Mouse (Mus musculus) heart, adult 2 months (tissue): ENCODE data around the gene Abtb1. TPM values are rescaled to one million over a fixed set of nuclear protein-coding genes. Genes with fewer than 3 reads are reported as not detected.

Experiments used
- DNase-seq, 2 experiments: peaks; one replicate each; pipeline ENCODE4 v3.0.0; 2021
- H3K27ac ChIP-seq: fragments of 200-600 bp; 2 replicates; pipeline ENCODE4 v1.8.1; 2022
- H3K27me3 ChIP-seq: fragments of 200-500 bp; 2 replicates; pipeline ENCODE4 v1.6.1; 2012; ENCODE audit warnings: mild to moderate bottlenecking, low read length, inconsistent platforms, mixed read lengths; ENCODE audit not compliant: control insufficient read depth, insufficient read depth
- H3K36me3 ChIP-seq: fragments of 200-500 bp; 2 replicates; pipeline ENCODE4 v1.6.1; 2012; ENCODE audit warnings: low read length, inconsistent platforms; ENCODE audit not compliant: control insufficient read depth, insufficient read depth
- H3K4me1 ChIP-seq: fragments of 200-500 bp; 2 replicates; pipeline ENCODE4 v1.6.1; 2011; ENCODE audit warnings: low read length; ENCODE audit not compliant: control insufficient read depth, insufficient read depth
- H3K4me3 ChIP-seq: fragments of 200-600 bp; 2 replicates; pipeline ENCODE4 v1.8.1; 2022
- H3K79me2 ChIP-seq: fragments of 200-500 bp; replicated peaks from 2 replicates; pipeline ENCODE4 v1.6.1; 2012; ENCODE audit warnings: mild to moderate bottlenecking, inconsistent platforms, low read length, moderate library complexity, mixed read lengths; ENCODE audit not compliant: control insufficient read depth, insufficient read depth
- H3K9ac ChIP-seq: fragments of 200-500 bp; 2 replicates; pipeline ENCODE4 v1.6.1; 2012; ENCODE audit warnings: low read depth, mild to moderate bottlenecking, control low read depth, inconsistent platforms, low read length, mixed read lengths
- CTCF ChIP-seq: fragments of 200-600 bp; IDR thresholded peaks from 2 replicates; pipeline ENCODE4 v1.8.1; 2022; ENCODE audit warnings: antibody characterized with exemption, mild to moderate bottlenecking, moderate library complexity
- EP300 ChIP-seq: fragments of 200-500 bp; IDR thresholded peaks from 2 replicates; pipeline ENCODE4 v1.6.1; 2011; ENCODE audit warnings: low read depth, low read length, control low read depth; ENCODE audit not compliant: insufficient read depth
- POLR2A ChIP-seq: fragments of 200-500 bp; IDR thresholded peaks from 2 replicates; pipeline ENCODE4 v1.6.1; 2011; ENCODE audit warnings: mild to moderate bottlenecking, low read depth, low read length, control low read depth; ENCODE audit not compliant: insufficient read depth
- WGBS: fragments of 180-500 bp; shearing (Covaris S2); methylation state at CpG from one replicate; pipeline ENCODE4 v1.1.7; 2018; 5-methylcytosine and 5-hydroxymethylcytosine counted together
- intact Hi-C: fragments of 180-260 bp; cut with DNase I; formaldehyde crosslinking; loops from one replicate; pipeline ENCODE4 v1.15.1; 2025
- polyA plus RNA-seq: library from polyadenylated mRNA; depleted of rRNA; stranded (reverse); fragments of >200 nt; gene quantifications from 2 replicates; pipeline ENCODE4 v1.2.3, GENCODE M21; 2012
- total RNA-seq, 2 experiments: library from RNA; stranded (reverse); gene quantifications; 2 replicates each; pipeline ENCODE4 v1.2.3; 2021

The Abtb1 gene
- total and polyA plus RNA-seq, 3 experiments: 19.7 to 46.2 (median 22.7) TPM

- Histone ChIP-seq H3K27me3 (no peaks in the 10 kb centered on the region), H3K36me3 (no peaks in the 10 kb centered on the region), H3K9ac (no peak overlapping the region), H3K79me2 (no peaks in the 10 kb centered on the region), H3K27ac (no peak overlapping the region), H3K4me1 (no peaks in the 10 kb centered on the region), H3K4me3 (no peak overlapping the region)
- 95% methylated on average over 17 of the region's 17 CpGs for WGBS
- DNase-seq: no peak
- TF ChIP-seq EP300 (no peak), POLR2A (no peak), CTCF (no peak)
- intact Hi-C loops: no loop called here
Observed at GRCm38 (mm10) chr6:88884690-88885089, 42.9 kb upstream of the Abtb1 start.

- 90% methylated on average over 10 of the region's 10 CpGs for WGBS
- Histone ChIP-seq H3K4me3 (no peak overlapping the region), H3K27me3 (no peaks in the 10 kb centered on the region), H3K4me1 (no peaks in the 10 kb centered on the region), H3K79me2 (no peaks in the 10 kb centered on the region), H3K36me3 (no peaks in the 10 kb centered on the region), H3K9ac (no peak overlapping the region), H3K27ac (no peak overlapping the region)
- TF ChIP-seq CTCF (no peak), POLR2A (no peak), EP300 (no peak)
- intact Hi-C loops: no loop called here
- no peak for DNase-seq
Observed at GRCm38 (mm10) chr6:88884195-88884594, 42.4 kb upstream of the Abtb1 start.

- H3K79me2 ChIP-seq: no peaks in the 10 kb centered on the region
- no peaks in the 10 kb centered on the region for H3K27me3 ChIP-seq
- intact Hi-C loops: no loop called here
- no peak overlapping the region for H3K4me3 ChIP-seq
- H3K36me3 ChIP-seq: no peaks in the 10 kb centered on the region
- WGBS: 91% methylated on average over 7 of the region's 7 CpGs
- H3K9ac ChIP-seq: no peak overlapping the region
- DNase-seq: no peak
- H3K27ac ChIP-seq: no peak overlapping the region
- no peaks in the 10 kb centered on the region for H3K4me1 ChIP-seq
- TF ChIP-seq EP300 (no peak), CTCF (no peak), POLR2A (no peak)
Observed at GRCm38 (mm10) chr6:88881334-88881733, 39.5 kb upstream of the Abtb1 start.

GRCm38 (mm10) chr6:88879471-88879870, 37.7 kb upstream of the Abtb1 start:
- no peak overlapping the region for H3K9ac ChIP-seq
- H3K27ac ChIP-seq: no peak overlapping the region
- TF ChIP-seq CTCF (peak; percentile 30), POLR2A (no peak), EP300 (no peak)
- no peaks in the 10 kb centered on the region for H3K4me1 ChIP-seq
- no peak overlapping the region for H3K4me3 ChIP-seq
- no peaks in the 10 kb centered on the region for H3K36me3 ChIP-seq
- intact Hi-C loops: no loop called here
- H3K79me2 ChIP-seq: no peaks in the 10 kb centered on the region
- 71% methylated on average over 4 of the region's 4 CpGs for WGBS
- peaks cover under 1% of the 10 kb centered on the region; the same call in 1 of the 2 replicates for H3K27me3 ChIP-seq
- DNase-seq: no peak

GRCm38 (mm10) chr6:88874868-88875508, 33.2 kb upstream of the Abtb1 start, which contains the start of gene Podxl2:
TSS of gene Podxl2 (minus strand) at chr6:88875044.
- Histone ChIP-seq H3K27ac (no peak within 1 kb of the TSS), H3K4me1 (no peaks in the 10 kb centered on the region), H3K9ac (peak within 1 kb of the TSS; percentile 75), H3K4me3 (peak within 1 kb of the TSS; percentile 50), H3K36me3 (no peaks in the 10 kb centered on the region), H3K27me3 (peaks cover 2% of the 10 kb centered on the region; the same call in 1 of the 2 replicates), H3K79me2 (no peaks in the 10 kb centered on the region)
- DNase-seq: peak; percentile 79 to 84
- 5% methylated on average over 61 of the region's 63 CpGs for WGBS
- no peak for TF ChIP-seq CTCF
- TF ChIP-seq POLR2A: no peak
- TF ChIP-seq EP300: no peak
- intact Hi-C loops: no loop called here

- TF ChIP-seq CTCF (no peak), POLR2A (no peak), EP300 (no peak)
- H3K27me3 ChIP-seq: peaks cover 2% of the 10 kb centered on the region; the same call in 1 of the 2 replicates
- WGBS: 5% methylated on average over 74 of the region's 74 CpGs
- H3K4me1 ChIP-seq: no peaks in the 10 kb centered on the region
- H3K27ac ChIP-seq: no peak overlapping the region
- H3K4me3 ChIP-seq: peak overlapping the region; percentile 50
- H3K79me2 ChIP-seq: no peaks in the 10 kb centered on the region
- intact Hi-C loops: no loop called here
- H3K9ac ChIP-seq: peak overlapping the region; percentile 75
- DNase-seq: no peak
- H3K36me3 ChIP-seq: no peaks in the 10 kb centered on the region
Observed at GRCm38 (mm10) chr6:88873965-88874867, 32.4 kb upstream of the Abtb1 start.
